Mouse (Mus musculus) intestine, embryonic 16.5 days (tissue): ENCODE data around the gene Senp6. TPM values are rescaled to one million over a fixed set of nuclear protein-coding genes. Genes with fewer than 3 reads are reported as not detected.
A peak's percentile ranks its signal among the peaks of the same experiment; 100 is the strongest.
"Not testable (repeated sequence)": the region's sequence is repeated elsewhere in the genome, so short reads cannot be mapped to it uniquely, and the experiment has no call there.

Experiments used
- ATAC-seq: fragments of 200-750 bp; cut with Nextera tagmentation; 2 replicates; pipeline ENCODE4 v1.8.0; 2017; ENCODE audit warnings: moderate TSS enrichment, moderate library complexity
- H3K27ac ChIP-seq: fragments of 300-500 bp; sonication (generic); 2 replicates; pipeline ENCODE4 v1.5.1; 2014; ENCODE audit warnings: mild to moderate bottlenecking, low read length
- H3K27me3 ChIP-seq: fragments of 300-500 bp; sonication (generic); replicated peaks from 2 replicates; pipeline ENCODE4 v1.6.1; 2014; ENCODE audit warnings: low read length, control low read depth, mixed read lengths; ENCODE audit not compliant: control insufficient read depth, insufficient read depth
- H3K36me3 ChIP-seq: fragments of 300-500 bp; sonication (generic); 2 replicates; pipeline ENCODE4 v1.6.1; 2014; ENCODE audit warnings: low read length, control low read depth; ENCODE audit not compliant: control insufficient read depth, insufficient read depth
- H3K4me1 ChIP-seq: fragments of 300-500 bp; sonication (generic); 2 replicates; pipeline ENCODE4 v1.6.1; 2014; ENCODE audit warnings: low read length, control low read depth, mixed read lengths; ENCODE audit not compliant: control insufficient read depth, insufficient read depth
- H3K4me2 ChIP-seq: fragments of 300-500 bp; sonication (generic); 2 replicates; pipeline ENCODE4 v1.6.1; 2014; ENCODE audit warnings: low read depth, low read length, control low read depth
- H3K4me3 ChIP-seq: fragments of 300-500 bp; sonication (generic); 2 replicates; pipeline ENCODE4 v1.5.1; 2014; ENCODE audit warnings: mild to moderate bottlenecking, low read length
- H3K9ac ChIP-seq: fragments of 300-500 bp; sonication (generic); 2 replicates; pipeline ENCODE4 v1.6.1; 2014; ENCODE audit warnings: low read depth, low read length
- H3K9me3 ChIP-seq: fragments of 300-500 bp; sonication (generic); 2 replicates; pipeline ENCODE4 v1.6.1; 2016; ENCODE audit warnings: low read length, control low read depth; ENCODE audit not compliant: control insufficient read depth
- WGBS: fragments of 180-500 bp; shearing (Covaris S2); extraction: QIAGEN DNeasy Blood & Tissue Kit; methylation state at CpG from one replicate; pipeline ENCODE4 v1.1.7; 2014; 5-methylcytosine and 5-hydroxymethylcytosine counted together
- polyA plus RNA-seq: library from polyadenylated mRNA; unstranded; fragments of >200 nt; fragmentation: Nextera tagmentation; extraction: Ambion mirVana; gene quantifications from 2 replicates; pipeline ENCODE4 v1.2.1, GENCODE M21; 2015

Gene Senp6
- polyA plus RNA-seq, 1 experiment from 2014 or later = 26.6 TPM

DNA sequence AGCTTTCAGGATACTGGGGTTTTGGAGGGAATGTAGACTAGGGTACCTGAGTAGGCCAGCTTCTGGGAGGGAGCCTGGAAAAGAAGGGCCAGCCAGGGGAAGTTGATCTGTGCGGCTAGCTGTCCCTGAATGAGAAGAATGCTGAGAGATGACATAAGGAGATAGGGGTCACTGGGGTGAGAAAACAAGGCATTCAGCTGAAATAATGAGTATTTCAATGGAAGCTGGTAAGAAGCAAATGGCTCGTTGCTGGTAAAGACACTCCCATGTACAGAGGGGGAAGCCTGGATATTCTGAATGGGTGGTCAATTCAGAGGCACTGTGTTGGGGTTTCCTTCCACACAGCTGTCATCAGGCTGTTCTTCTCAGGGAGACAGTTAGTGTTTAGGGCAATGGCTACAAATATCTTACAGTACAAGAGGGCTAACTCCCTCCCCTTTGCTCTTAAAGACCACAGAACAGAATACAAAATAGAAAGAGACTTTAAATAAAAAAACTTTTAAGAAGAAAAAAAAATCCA, 27.3 kb upstream of the Senp6 start:
- H3K9ac ChIP-seq = no peak overlapping the region
- H3K27me3 ChIP-seq = no peaks in the 10 kb centered on the region
- no peaks in the 10 kb centered on the region for H3K36me3 ChIP-seq
- no peaks in the 10 kb centered on the region for H3K9me3 ChIP-seq
- no peak overlapping the region for H3K27ac ChIP-seq
- 33% methylated on average over 2 of the region's 2 CpGs for WGBS
- H3K4me3 ChIP-seq = no peak overlapping the region
- H3K4me1 ChIP-seq = peaks cover 3% of the 10 kb centered on the region; the same call in 1 of the 2 replicates
- H3K4me2 ChIP-seq = no peak overlapping the region
- no peak for ATAC-seq

DNA sequence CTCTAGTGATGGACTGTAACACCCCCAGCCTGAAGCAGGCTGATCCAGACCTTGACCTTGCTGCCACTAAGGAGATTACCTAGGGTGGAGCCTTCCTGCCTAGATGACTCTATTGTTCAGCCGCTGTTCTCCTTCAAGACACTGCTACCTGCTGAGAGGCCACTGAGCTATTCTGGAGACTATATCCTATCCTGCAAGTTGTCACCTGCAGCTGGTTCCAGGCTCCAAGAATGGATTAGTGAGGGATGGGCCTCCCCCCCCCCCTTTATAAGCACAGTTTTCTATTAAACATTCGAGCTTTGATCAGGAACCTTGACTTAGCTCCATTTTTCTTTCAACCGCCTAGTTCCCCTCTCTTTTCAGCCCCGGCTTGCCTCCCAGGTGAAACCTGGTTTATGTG, 22.4 kb upstream of the Senp6 start:
- not testable (repeated sequence) for H3K27ac ChIP-seq, H3K9me3 ChIP-seq, H3K4me1 ChIP-seq, H3K27me3 ChIP-seq, H3K4me3 ChIP-seq, H3K36me3 ChIP-seq, H3K9ac ChIP-seq, ATAC-seq, H3K4me2 ChIP-seq
- WGBS = 83% methylated on average over 4 of the region's 4 CpGs

DNA sequence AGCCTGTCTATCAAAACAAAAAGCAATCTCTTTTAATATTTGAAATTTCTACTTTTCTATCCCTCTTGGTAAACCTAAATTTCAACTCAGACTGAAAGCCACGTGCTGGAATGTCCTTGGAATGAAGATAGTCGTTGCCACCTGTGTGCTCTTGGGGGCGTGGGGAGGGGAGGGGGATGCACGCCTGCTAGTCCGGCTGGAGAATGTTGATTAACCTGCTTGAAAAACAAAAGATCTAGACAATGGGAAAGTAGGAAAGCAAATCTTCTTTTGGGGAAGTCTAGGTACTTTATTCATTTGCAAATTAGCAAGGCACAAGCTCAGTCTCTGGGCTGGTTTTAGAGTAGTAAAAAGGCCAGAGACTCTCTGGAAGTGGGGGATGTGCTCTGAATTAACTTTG, 17.4 kb upstream of the Senp6 start:
- not testable (repeated sequence) for H3K27me3 ChIP-seq, ATAC-seq, H3K36me3 ChIP-seq, H3K9ac ChIP-seq, H3K4me2 ChIP-seq, H3K4me1 ChIP-seq, H3K27ac ChIP-seq, H3K4me3 ChIP-seq, H3K9me3 ChIP-seq
- WGBS = 50% methylated on average over 5 of the region's 5 CpGs

DNA sequence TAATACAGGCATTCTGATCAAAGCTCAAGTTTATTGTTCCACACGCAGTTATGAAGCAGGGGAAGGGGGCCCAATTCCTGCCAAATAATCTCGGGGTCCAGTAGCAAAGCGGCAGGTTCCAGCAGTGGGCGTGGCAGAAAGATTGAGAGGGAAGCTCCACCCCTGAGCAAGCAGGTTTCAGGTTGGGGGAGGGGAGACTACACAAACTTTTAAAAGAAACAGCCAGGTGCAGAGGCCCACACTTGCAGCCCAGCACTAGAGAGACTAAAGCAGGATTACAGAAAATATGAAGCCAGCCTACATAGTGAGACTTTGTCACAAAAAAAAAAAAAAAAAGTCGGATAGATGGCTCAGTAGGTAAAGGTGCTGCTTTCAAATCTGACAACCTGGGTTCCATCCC, 13.8 kb upstream of the Senp6 start:
- no peaks in the 10 kb centered on the region for H3K27me3 ChIP-seq
- no peaks in the 10 kb centered on the region for H3K4me1 ChIP-seq
- H3K27ac ChIP-seq = no peak overlapping the region
- ATAC-seq = no peak
- H3K36me3 ChIP-seq = no peaks in the 10 kb centered on the region
- H3K4me3 ChIP-seq = no peak overlapping the region
- H3K4me2 ChIP-seq = no peak overlapping the region
- H3K9me3 ChIP-seq = no peaks in the 10 kb centered on the region
- no peak overlapping the region for H3K9ac ChIP-seq
- WGBS = 82% methylated on average over 5 of the region's 5 CpGs

DNA sequence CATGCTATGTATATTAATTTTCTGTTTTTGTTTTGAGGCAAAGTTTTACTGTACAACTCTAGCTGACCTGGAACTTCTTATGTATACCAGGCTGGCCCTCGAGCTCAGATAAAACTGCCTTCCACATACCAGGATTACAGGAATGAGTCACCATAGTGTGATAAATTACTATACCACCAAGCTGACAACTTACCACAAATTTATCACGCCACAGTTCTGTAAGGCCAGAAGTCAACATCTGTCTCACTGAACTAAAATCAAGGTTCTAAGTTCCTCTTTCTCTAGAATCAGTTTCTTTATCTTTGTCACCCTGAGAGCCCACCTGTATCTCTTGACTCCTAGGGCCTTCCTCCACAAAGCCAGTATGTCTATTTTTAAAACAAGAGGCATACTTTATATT, 9.0 kb upstream of the Senp6 start:
- WGBS = 59% methylated on average over 2 of the region's 2 CpGs
- no peaks in the 10 kb centered on the region for H3K9me3 ChIP-seq
- H3K9ac ChIP-seq = no peak overlapping the region

DNA sequence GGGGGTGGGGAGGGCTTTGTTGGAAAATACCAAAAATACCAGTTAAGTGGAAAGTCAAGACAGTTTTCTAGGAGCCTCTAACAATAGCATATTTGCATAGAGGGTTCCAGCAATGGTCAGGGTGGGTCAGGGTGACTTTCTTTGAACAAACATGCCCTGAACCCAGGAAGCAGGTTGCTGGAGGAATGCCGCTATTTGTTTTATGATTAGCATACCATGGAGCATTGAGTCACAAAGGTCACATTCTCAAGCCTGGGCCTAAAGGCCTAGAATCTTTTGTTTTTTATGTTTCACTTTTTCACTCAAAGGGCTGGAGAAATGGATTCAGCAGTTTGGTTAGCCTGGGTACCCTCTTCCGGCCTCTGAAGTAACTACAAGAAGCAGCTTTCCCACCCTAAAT, 1.2 kb upstream of the Senp6 start:
- not testable (repeated sequence) for H3K4me2 ChIP-seq, H3K4me3 ChIP-seq, H3K27ac ChIP-seq, H3K36me3 ChIP-seq, H3K9me3 ChIP-seq, H3K9ac ChIP-seq, H3K27me3 ChIP-seq, ATAC-seq, H3K4me1 ChIP-seq
- WGBS = 83% methylated on average over 2 of the region's 2 CpGs

More for the DNA sequence above, 9.0 kb upstream of the Senp6 start:
- no peak overlapping the region for H3K4me3 ChIP-seq
- ATAC-seq = no peak
- no peaks in the 10 kb centered on the region for H3K4me1 ChIP-seq
- no peak overlapping the region for H3K27ac ChIP-seq
- H3K27me3 ChIP-seq = no peaks in the 10 kb centered on the region
- no peaks in the 10 kb centered on the region for H3K36me3 ChIP-seq
- no peak overlapping the region for H3K4me2 ChIP-seq

DNA sequence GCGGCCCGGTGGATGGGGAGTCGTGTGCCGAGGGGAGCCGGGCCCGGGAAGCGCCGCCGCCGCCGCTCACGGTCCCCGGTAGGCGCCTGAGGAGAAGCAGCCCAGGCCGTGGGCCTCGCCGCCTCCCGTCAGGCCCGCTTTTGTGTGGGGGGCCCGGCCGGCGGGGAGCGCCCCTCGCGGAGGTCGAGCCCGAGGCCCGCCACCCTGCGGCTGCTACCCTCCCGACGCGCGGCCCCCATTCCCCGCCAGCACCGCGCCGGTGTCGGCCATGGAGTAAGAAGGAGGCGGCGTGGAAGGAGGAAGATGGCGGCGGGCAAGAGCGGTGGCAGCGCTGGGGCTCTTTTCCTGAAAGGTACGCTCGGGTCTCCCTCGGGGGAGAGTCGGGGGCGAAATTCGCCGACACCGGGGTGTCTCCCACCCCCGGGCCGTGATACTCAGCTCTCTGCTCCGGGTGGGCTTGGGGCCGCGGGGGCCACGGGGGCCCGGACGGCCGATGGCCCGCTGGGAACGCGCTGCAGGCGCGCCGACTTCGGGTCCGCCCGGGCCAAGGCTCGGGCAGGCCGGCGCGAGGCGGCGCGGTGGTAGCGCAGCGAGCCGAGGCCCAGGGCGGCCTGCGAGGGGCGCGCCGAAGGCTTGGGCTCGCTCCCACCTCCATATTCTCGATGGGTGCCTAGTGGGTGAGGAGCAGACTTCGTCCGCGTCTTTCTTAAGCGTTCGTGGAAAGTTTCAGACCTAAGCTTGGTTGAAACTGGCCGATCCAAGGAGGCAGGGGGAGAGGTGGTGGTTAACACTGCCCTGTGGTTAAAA, 721 bp downstream of the Senp6 start:
- H3K27ac ChIP-seq = peak overlapping the region; percentile 99
- peak overlapping the region; percentile 63 for H3K4me2 ChIP-seq
- peak; percentile 84 for ATAC-seq
- H3K36me3 ChIP-seq = no peaks in the 10 kb centered on the region
- H3K4me1 ChIP-seq = peaks cover 19% of the 10 kb centered on the region
- no peaks in the 10 kb centered on the region for H3K27me3 ChIP-seq
- H3K9ac ChIP-seq = peak overlapping the region; percentile 100
- H3K4me3 ChIP-seq = peak overlapping the region; percentile 91
- WGBS = under 1% methylated on average over 78 of the region's 93 CpGs
- H3K9me3 ChIP-seq = peaks cover 3% of the 10 kb centered on the region; the same call in 1 of the 2 replicates

DNA sequence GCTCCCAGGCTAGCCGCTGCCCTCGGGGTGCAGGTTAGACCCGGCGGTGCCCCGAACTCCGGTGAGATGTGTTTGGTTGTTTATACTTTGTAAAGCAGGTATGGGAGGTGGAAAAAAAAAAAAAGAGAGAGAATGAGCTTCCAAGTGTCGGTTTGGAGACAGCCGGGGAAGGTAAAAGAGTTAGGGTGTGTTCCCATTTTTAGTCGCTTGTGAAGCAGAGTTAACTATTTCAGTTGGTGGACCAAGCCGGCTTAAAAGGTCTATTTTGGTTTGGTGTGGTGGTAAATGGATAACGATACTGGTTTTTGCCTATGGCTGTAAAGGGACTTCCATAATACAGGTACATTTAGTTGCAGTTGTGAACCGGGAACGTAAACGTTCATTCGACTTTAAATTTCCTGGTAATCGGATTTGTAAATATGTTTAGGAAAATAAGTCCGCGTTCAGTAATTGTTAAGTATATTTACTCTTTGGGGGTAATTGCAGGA, 1.4 kb downstream of the Senp6 start:
- under 1% methylated on average over 18 of the region's 18 CpGs for WGBS
- no peak for ATAC-seq

DNA sequence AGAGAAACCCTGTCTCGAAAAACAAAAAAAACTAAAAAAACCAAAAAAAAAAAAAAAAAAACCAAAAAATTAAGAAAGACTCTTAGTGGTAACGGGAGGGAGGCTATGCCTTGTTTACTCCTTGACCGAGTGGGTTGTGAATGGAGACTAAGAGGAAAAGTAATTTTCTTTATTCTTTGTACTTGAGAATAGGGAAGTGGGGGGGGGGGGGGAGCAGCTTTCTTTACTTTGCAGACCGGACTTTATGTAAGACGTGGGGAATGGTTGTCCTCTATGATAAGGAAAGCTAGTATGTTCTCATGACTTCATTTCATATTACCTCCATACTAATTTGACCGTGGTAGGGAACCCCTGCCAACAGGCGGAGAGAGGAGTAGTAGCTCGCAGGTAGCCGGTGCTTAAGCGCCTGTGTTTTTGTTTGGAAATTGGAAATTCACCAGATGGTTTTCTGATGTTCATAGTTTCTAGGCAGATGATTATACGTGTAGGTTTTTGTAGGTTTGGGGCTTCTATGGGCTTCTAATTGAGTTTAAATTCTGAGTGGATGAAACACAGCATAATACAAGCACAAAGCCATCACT, 2.1 kb downstream of the Senp6 start:
- Histone ChIP-seq H3K4me2 (peak overlapping the region; percentile 63), H3K4me3 (peak overlapping the region; percentile 91), H3K9ac (peak overlapping the region; percentile 49), H3K27me3 (no peaks in the 10 kb centered on the region), H3K4me1 (peaks cover 28% of the 10 kb centered on the region), H3K27ac (no peak overlapping the region; the same call in 1 of the 2 replicates), H3K36me3 (no peaks in the 10 kb centered on the region), H3K9me3 (peaks cover 3% of the 10 kb centered on the region; the same call in 1 of the 2 replicates)
- WGBS = 26% methylated on average over 11 of the region's 11 CpGs
- ATAC-seq = no peak

More for the DNA sequence above, 1.4 kb downstream of the Senp6 start:
- Histone ChIP-seq H3K4me3 (peak overlapping the region; percentile 91), H3K4me2 (peak overlapping the region; percentile 63), H3K9ac (peak overlapping the region; percentile 100), H3K9me3 (peaks cover 3% of the 10 kb centered on the region; the same call in 1 of the 2 replicates), H3K27ac (peak overlapping the region; percentile 99), H3K4me1 (peaks cover 23% of the 10 kb centered on the region), H3K36me3 (no peaks in the 10 kb centered on the region), H3K27me3 (no peaks in the 10 kb centered on the region)
